Mouse (Mus musculus) lung, adult 2 months (tissue): ENCODE data around the gene Zdhhc21.

Experiments used
- CTCF ChIP-seq: fragments of 200-500 bp; IDR thresholded peaks from 2 replicates; pipeline ENCODE4 v1.5.1; 2011; ENCODE audit warnings: mild to moderate bottlenecking, low read length, control low read depth; ENCODE audit not compliant: insufficient read depth
- POLR2A ChIP-seq: fragments of 200-500 bp; IDR thresholded peaks from 2 replicates; pipeline ENCODE4 v1.6.1; 2011; ENCODE audit warnings: low read depth, mild to moderate bottlenecking, control low read depth, low read length, borderline replicate concordance; ENCODE audit errors: extremely low read depth

- TF ChIP-seq POLR2A (no peak), CTCF (no peak)
Measured at GRCm38 (mm10) chr4:82815296-82815695, 44.5 kb downstream of the Zdhhc21 start.
